In the genomic region with DNA sequence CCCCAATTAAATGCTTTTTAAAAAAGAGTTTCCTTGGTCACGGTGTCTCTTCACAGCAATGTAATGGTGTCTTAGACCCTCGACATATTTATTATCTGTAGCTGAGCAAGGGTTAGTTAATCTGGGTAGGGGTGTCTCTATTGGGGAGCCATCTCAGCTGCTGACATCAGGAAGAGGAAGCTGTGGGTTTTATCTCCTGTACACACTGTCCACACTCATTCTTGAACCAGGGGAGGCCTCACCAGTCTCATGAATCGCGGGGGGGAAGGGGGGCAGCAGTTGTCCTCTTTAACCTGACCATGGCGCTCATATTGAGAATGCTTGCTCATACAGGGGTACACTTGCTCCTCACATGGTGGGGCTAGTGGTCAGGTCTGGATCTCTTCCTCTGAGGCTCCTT, we compare ENCODE assay signal across 16 mouse cellular contexts. TPM values are rescaled to one million over a fixed set of nuclear protein-coding genes. Genes with fewer than 3 reads are reported as not detected.
A peak's percentile ranks its signal among the peaks of the same experiment; 100 is the strongest.
DNase-seq lines count a peak whose midpoint lies in the region; ATAC-seq lines count a peak whose summit lies in the region.
"Had no signal": no experiment of that assay in that cellular context is flagged by ENCODE, and none has a peak within 500 bp of the region (broad histone marks: within the 10 kb centered on the region; RNA-seq: fewer than 3 reads in every experiment).

No protein-coding gene starts in this region.

- DNase-seq in heart, adult 11 months = peak; percentile 60
- no peak for DNase-seq in heart, postnatal 36 days
- peak; percentile 30 for DNase-seq in 416B (ENCODE audit: low read depth)
- no peak for DNase-seq in spleen, adult 12 weeks (ENCODE audit: low spot score)
- DNase-seq in left cerebral cortex, postnatal 25 days (ENCODE audit: low spot score in 2 of 2) = no peak
- DNase-seq: adrenal gland, postnatal 10 days; cerebellum, adult 11 months; cerebellum, adult 8-10 months; cerebellum, postnatal 14 days; gastrocnemius, postnatal 10 days; heart, postnatal 4 days had no signal

- intact Hi-C loops in heart, postnatal 36 days (cut with DNase I) = no loop called here
- intact Hi-C loops in left cerebral cortex, postnatal 25 days (cut with DNase I) = no loop called here

- peak; percentile 73 for ATAC-seq in common myeloid progenitor, adult 5-6 weeks (replicated peaks; ENCODE audit: low read depth, poor library complexity, severe bottlenecking)
- ATAC-seq in megakaryocyte progenitor cell, adult 5-6 weeks (replicated peaks; ENCODE audit: poor library complexity) = peak; percentile 54; the same call in 1 of the 2 replicates
- ATAC-seq: forebrain, embryonic 15.5 days; hindbrain, embryonic 16.5 days had no signal

RNA-seq across cellular contexts. Expression of a gene that starts 1.4 kb away (rescaled TPM):
- total RNA-seq in heart, postnatal 36 days (2021) = not detected
- not detected in 2 replicates for total RNA-seq in common myeloid progenitor, adult 5-6 weeks (2017)
- total RNA-seq in megakaryocyte progenitor cell, adult 5-6 weeks (2015) = not detected in 2 replicates
- 0.10 TPM in 1 of 2 replicates, not detected in the other for total RNA-seq in megakaryocyte progenitor cell, adult 5-6 weeks (2017)
- not detected for total RNA-seq in left cerebral cortex, postnatal 25 days (2021)
- total RNA-seq: adrenal gland, postnatal 10 days; adrenal gland, postnatal 4 days; gastrocnemius, postnatal 10 days; heart, postnatal 4 days had no signal

RNA-seq across cellular contexts. Expression of a gene that starts 26.1 kb away (rescaled TPM):
- 10 to 100 TPM; 19.5 to 23.2 TPM for total RNA-seq in heart, postnatal 36 days (2021)
- total RNA-seq in common myeloid progenitor, adult 5-6 weeks (2017) = 38.4 and 41.7 TPM in 2 replicates
- total RNA-seq in megakaryocyte progenitor cell, adult 5-6 weeks (2015) = 17.1 and 19.2 TPM in 2 replicates
- total RNA-seq in megakaryocyte progenitor cell, adult 5-6 weeks (2017) = 29.4 and 32.9 TPM in 2 replicates
- total RNA-seq in left cerebral cortex, postnatal 25 days (2021) = 10 to 100 TPM; 13.8 to 15.4 TPM

RNA-seq across cellular contexts. Expression of a gene that starts 47.6 kb away (rescaled TPM):
- total RNA-seq in heart, postnatal 36 days (2021) = 10 to 100 TPM; 59.2 to 65.2 TPM
- total RNA-seq in common myeloid progenitor, adult 5-6 weeks (2017) = 58.4 and 72.0 TPM in 2 replicates
- 215 and 235 TPM in 2 replicates for total RNA-seq in megakaryocyte progenitor cell, adult 5-6 weeks (2015)
- total RNA-seq in megakaryocyte progenitor cell, adult 5-6 weeks (2017) = 165 and 167 TPM in 2 replicates
- total RNA-seq in left cerebral cortex, postnatal 25 days (2021) = 100 to 1,000 TPM; 112 to 119 TPM

Comparison
In these comparisons a context has a peak if more than half of its experiments do, and no peak if none do; other contexts are left out.
1. DNase-seq: peak in heart, adult 11 months (single experiment) and 416B (single experiment); none in heart, postnatal 36 days (0 of 2), spleen, adult 12 weeks (single experiment) and left cerebral cortex, postnatal 25 days (0 of 2).